20 mouse cellular contexts compared by ENCODE assay signal in genomic region chr5:136285106-136285505, GRCm38 (mm10).
"Had no signal": no experiment of that assay in that cellular context is flagged by ENCODE, and none has a peak within 500 bp of the region (broad histone marks: within the 10 kb centered on the region; RNA-seq: fewer than 3 reads in every experiment).

No protein-coding gene starts in this region.

- H3K4me3 ChIP-seq: limb, embryonic 12.5 days; limb, embryonic 15.5 days; megakaryocyte, embryonic 14.5 days; midbrain, embryonic 10.5 days; midbrain, embryonic 13.5 days; myocyte; neural tube, embryonic 13.5 days had no signal

- DNase-seq: kidney, adult 2 months; kidney, postnatal 25 days; left cerebral cortex, postnatal 4 days; liver, postnatal 0 days; lung, embryonic 14.5 days; right cerebral cortex, postnatal 4 days; thymus, postnatal 25 days had no signal

- ATAC-seq: intestine, postnatal 0 days; liver, postnatal 0 days; lung, postnatal 0 days; midbrain, embryonic 13.5 days; midbrain, embryonic 16.5 days had no signal

- H3K27ac ChIP-seq: kidney, postnatal 0 days; limb, embryonic 12.5 days; limb, embryonic 15.5 days; liver, embryonic 14.5 days; midbrain, embryonic 10.5 days; midbrain, embryonic 13.5 days; neural tube, embryonic 13.5 days; stomach, postnatal 0 days had no signal
